Mouse (Mus musculus): ENCODE measurements around the gene Dao.

DNA sequence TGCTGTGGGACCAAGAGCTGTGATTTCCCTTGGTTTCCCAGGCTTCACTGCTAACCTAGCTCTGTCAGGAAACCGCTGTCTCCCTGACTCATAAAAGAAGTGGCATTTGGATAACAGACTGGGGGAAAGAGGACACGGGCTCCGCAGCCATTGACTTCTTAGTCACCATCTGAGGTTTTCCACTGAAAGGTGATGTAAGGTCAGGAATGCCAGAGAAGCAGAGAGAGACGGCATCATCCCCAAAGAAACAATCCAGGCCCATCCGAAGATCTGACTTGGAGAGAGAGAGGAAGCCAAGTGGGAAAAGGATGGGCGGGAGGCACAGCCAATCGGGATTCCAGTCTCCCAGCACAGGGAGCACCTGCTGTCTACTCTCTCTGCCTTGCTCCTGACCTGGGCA, 12.4 kb upstream of the Dao start:
- TF ChIP-seq CTCF (conservative IDR thresholded peaks at IDR 0.05 in 1 of 2, IDR thresholded peaks at IDR 0.05 in 1 of 2; ENCODE audit: low read depth in 2 of 2, low read length in 2 of 2) (no peak), POLR2A (IDR thresholded peaks at IDR 0.05; ENCODE audit: low read depth, low read length) (no peak), MYC (IDR thresholded peaks at IDR 0.05; ENCODE audit: low read depth, low read length) (no peak), ZKSCAN1 (IDR thresholded peaks at IDR 0.05; ENCODE audit: borderline replicate concordance, low read depth, low read length) (no peak), TCF12 (IDR thresholded peaks at IDR 0.05; ENCODE audit: low read depth, low read length) (no peak), CHD2 (IDR thresholded peaks at IDR 0.05; ENCODE audit: low read length) (no peak), MAZ (IDR thresholded peaks at IDR 0.05; ENCODE audit: low read depth, low read length) (no peak), MXI1 (IDR thresholded peaks at IDR 0.05; ENCODE audit: low read depth, low read length) (no peak), EP300 (IDR thresholded peaks at IDR 0.05; ENCODE audit: low read length) (no peak), USF2 (conservative IDR thresholded peaks at IDR 0.05; ENCODE audit: low read depth, low read length) (no peak), SIN3A (IDR thresholded peaks at IDR 0.05; ENCODE audit: low read length) (no peak), ZNF384 (IDR thresholded peaks at IDR 0.05; ENCODE audit: low read depth, low read length) (no peak), HCFC1 (IDR thresholded peaks at IDR 0.05; ENCODE audit: low read depth, low read length) (no peak)

Data from CH12.LX (cell line).